Mouse (Mus musculus) lung, postnatal 0 days (tissue): ENCODE results near the gene Flcn. TPM values are rescaled to one million over a fixed set of nuclear protein-coding genes. Genes with fewer than 3 reads are reported as not detected.

Experiments used
- ATAC-seq: fragments of 200-750 bp; cut with Nextera tagmentation; 2 replicates; pipeline ENCODE4 v1.8.0; 2017; ENCODE audit warnings: moderate library complexity
- DNase-seq: peaks from one replicate; pipeline ENCODE4 v3.0.0-alpha.2; 2016; ENCODE audit warnings: low spot score
- H3K27ac ChIP-seq: fragments of 300-500 bp; sonication (generic); 2 replicates; pipeline ENCODE4 v1.5.1; 2014; ENCODE audit warnings: antibody characterized with exemption, mild to moderate bottlenecking, low read length, mixed read lengths
- H3K27me3 ChIP-seq: fragments of 300-500 bp; sonication (generic); replicated peaks from 2 replicates; pipeline ENCODE4 v1.6.1; 2014; ENCODE audit warnings: low read length, mixed read lengths; ENCODE audit not compliant: insufficient read depth
- H3K36me3 ChIP-seq: fragments of 300-500 bp; sonication (generic); 2 replicates; pipeline ENCODE4 v1.6.1; 2014; ENCODE audit warnings: low read length, mixed read lengths; ENCODE audit not compliant: insufficient read depth
- H3K4me1 ChIP-seq: fragments of 300-500 bp; sonication (generic); 2 replicates; pipeline ENCODE4 v1.6.1; 2014; ENCODE audit warnings: antibody characterized with exemption, low read depth, low read length, mixed read lengths; ENCODE audit not compliant: insufficient read depth
- H3K4me2 ChIP-seq: fragments of 300-500 bp; sonication (generic); replicated peaks from 2 replicates; pipeline ENCODE4 v1.6.1; 2014; ENCODE audit warnings: low read depth, mild to moderate bottlenecking, low read length, moderate library complexity, mixed read lengths
- H3K4me3 ChIP-seq: fragments of 300-500 bp; sonication (generic); 2 replicates; pipeline ENCODE4 v1.5.1; 2014; ENCODE audit warnings: low read depth, low read length
- H3K9ac ChIP-seq: fragments of 300-500 bp; sonication (generic); replicated peaks from 2 replicates; pipeline ENCODE4 v1.6.1; 2014; ENCODE audit warnings: low read depth, mild to moderate bottlenecking
- H3K9me3 ChIP-seq: fragments of 300-500 bp; sonication (generic); 2 replicates; pipeline ENCODE4 v1.6.1; 2016; ENCODE audit warnings: low read length, mixed read lengths
- CTCF ChIP-seq: IDR thresholded peaks from 2 replicates; pipeline ENCODE4 v1.5.1; 2016; ENCODE audit warnings: antibody characterized with exemption, mild to moderate bottlenecking
- EP300 ChIP-seq: IDR thresholded peaks from 2 replicates; pipeline ENCODE4 v1.6.1; 2016; ENCODE audit warnings: antibody characterized with exemption, mild to moderate bottlenecking, control low read depth
- WGBS: fragments of 180-500 bp; shearing (Covaris S2); extraction: QIAGEN DNeasy Blood & Tissue Kit; methylation state at CpG from one replicate; pipeline ENCODE4 v1.1.7; 2014; 5-methylcytosine and 5-hydroxymethylcytosine counted together
- polyA plus RNA-seq: library from polyadenylated mRNA; unstranded; fragments of >200 nt; fragmentation: Nextera tagmentation; extraction: Ambion mirVana; gene quantifications from 2 replicates; pipeline ENCODE4 v1.2.1, GENCODE M21; 2015

Gene Flcn
- polyA plus RNA-seq, 1 experiment from 2014 or later: 57.4 TPM

DNA sequence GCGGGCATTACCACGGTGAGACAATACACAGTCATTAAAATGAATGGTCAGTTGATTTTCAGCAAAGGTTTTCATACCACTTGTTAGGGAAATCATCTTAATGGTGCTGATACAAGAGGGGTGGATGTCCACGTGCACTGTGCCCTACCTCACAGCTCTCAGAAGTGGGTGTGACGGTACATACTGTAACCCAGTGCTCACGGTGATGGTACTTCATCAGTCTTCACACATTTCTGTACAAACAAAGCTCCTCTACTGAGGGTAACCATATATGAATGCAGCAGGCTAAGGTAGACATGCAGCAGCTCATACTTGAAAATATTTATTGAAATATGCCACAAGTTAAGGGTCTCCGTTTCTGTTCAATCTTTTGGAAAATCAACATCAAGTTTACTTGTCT lies 26.2 kb downstream of the Flcn start:
- Histone ChIP-seq H3K4me2 (no peak overlapping the region), H3K9me3 (no peaks in the 10 kb centered on the region), H3K9ac (no peak overlapping the region), H3K36me3 (no peaks in the 10 kb centered on the region), H3K4me1 (peaks cover 16% of the 10 kb centered on the region), H3K27me3 (no peaks in the 10 kb centered on the region), H3K27ac (peak overlapping the region; percentile 77), H3K4me3 (no peak overlapping the region)
- DNase-seq: peak; percentile 88
- 45% methylated on average over 6 of the region's 6 CpGs for WGBS
- TF ChIP-seq EP300 (peak; percentile 98), CTCF (no peak)
- ATAC-seq: peak; percentile 78

GRCm38 (mm10) chr11:59782091-59782590 lies 27.7 kb downstream of the Flcn start:
- peaks cover 4% of the 10 kb centered on the region; the same call in 1 of the 2 replicates for H3K36me3 ChIP-seq
- no peak overlapping the region for H3K9ac ChIP-seq
- ATAC-seq (no peak), DNase-seq (no peak)
- WGBS: 78% methylated on average over 7 of the region's 7 CpGs
- H3K9me3 ChIP-seq: no peaks in the 10 kb centered on the region
- H3K4me3 ChIP-seq: no peak overlapping the region
- peaks cover 11% of the 10 kb centered on the region for H3K4me1 ChIP-seq
- no peaks in the 10 kb centered on the region for H3K27me3 ChIP-seq
- peak overlapping the region; percentile 68 for H3K27ac ChIP-seq
- TF ChIP-seq EP300 (no peak), CTCF (no peak)
- no peak overlapping the region for H3K4me2 ChIP-seq

GRCm38 (mm10) chr11:59780241-59780640 lies 29.6 kb downstream of the Flcn start:
- Histone ChIP-seq H3K4me3 (no peak overlapping the region), H3K27me3 (no peaks in the 10 kb centered on the region), H3K4me1 (peaks cover 6% of the 10 kb centered on the region; the same call in 1 of the 2 replicates), H3K27ac (peak overlapping the region; percentile 81), H3K9ac (no peak overlapping the region), H3K9me3 (no peaks in the 10 kb centered on the region), H3K36me3 (peaks cover 15% of the 10 kb centered on the region), H3K4me2 (no peak overlapping the region)
- 60% methylated on average over 4 of the region's 4 CpGs for WGBS
- no peak for DNase-seq
- no peak for TF ChIP-seq CTCF
- TF ChIP-seq EP300: no peak
- ATAC-seq: peak; percentile 25; the same call in 1 of the 2 replicates

GRCm38 (mm10) chr11:59779406-59779805 lies 30.4 kb downstream of the Flcn start:
- Histone ChIP-seq H3K27me3 (no peaks in the 10 kb centered on the region), H3K9ac (no peak overlapping the region), H3K4me1 (peaks cover 6% of the 10 kb centered on the region; the same call in 1 of the 2 replicates), H3K4me2 (no peak overlapping the region), H3K36me3 (peaks cover 17% of the 10 kb centered on the region), H3K27ac (peak overlapping the region; percentile 81), H3K9me3 (no peaks in the 10 kb centered on the region), H3K4me3 (no peak overlapping the region)
- ATAC-seq (peak; percentile 50), DNase-seq (peak; percentile 67)
- 60% methylated on average over 4 of the region's 4 CpGs for WGBS
- TF ChIP-seq CTCF: no peak
- peak; percentile 33; the same call in 1 of the 2 replicates for TF ChIP-seq EP300

- no peak overlapping the region for H3K4me3 ChIP-seq
- WGBS: 79% methylated on average over 1 of the region's 1 CpGs
- no peaks in the 10 kb centered on the region for H3K9me3 ChIP-seq
- no peak for DNase-seq
- H3K27ac ChIP-seq: peak overlapping the region; percentile 81
- H3K9ac ChIP-seq: no peak overlapping the region
- TF ChIP-seq EP300 (no peak), CTCF (no peak)
- peak; percentile 25 for ATAC-seq
- no peaks in the 10 kb centered on the region for H3K27me3 ChIP-seq
- peaks cover 4% of the 10 kb centered on the region; the same call in 1 of the 2 replicates for H3K4me1 ChIP-seq
- H3K4me2 ChIP-seq: no peak overlapping the region
- H3K36me3 ChIP-seq: peaks cover 23% of the 10 kb centered on the region
These were observed 31.0 kb downstream of the Flcn start for GRCm38 (mm10) chr11:59778874-59779223.

DNA sequence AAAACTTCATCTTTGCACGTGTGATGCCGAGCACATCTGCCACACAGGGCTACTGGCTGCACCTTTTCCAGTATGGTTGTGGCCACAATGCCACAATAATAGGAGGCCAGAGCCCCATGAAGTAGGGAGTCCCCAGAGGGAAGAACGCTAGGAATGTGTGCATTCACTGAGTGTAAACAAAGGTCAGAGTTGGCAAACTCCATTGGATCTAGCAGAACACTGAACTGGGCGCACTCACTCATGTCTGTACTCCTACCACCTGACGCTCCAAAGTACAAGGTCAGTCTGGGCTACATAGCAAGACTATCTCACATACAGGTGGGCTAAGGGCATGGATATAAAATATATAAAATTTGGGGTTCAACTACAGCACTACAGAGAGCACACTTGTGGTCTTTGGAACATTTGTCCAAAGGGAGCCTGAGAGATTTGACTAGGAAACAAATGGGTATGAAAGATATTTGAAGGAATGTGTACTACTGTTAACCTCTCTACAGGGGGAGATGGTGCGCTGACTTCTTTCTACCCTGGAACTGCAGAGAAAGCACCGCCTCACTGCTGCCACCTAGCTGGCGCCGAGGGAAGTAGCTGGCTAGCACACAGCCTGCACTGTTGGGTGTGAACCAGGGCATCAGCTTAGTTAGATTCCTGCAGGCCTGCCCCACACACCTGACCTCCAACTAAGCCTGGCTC lies 31.5 kb downstream of the Flcn start:
- TF ChIP-seq CTCF (peak; percentile 99), EP300 (no peak)
- ATAC-seq (peak; percentile 75), DNase-seq (peak; percentile 87)
- Histone ChIP-seq H3K36me3 (peaks cover 28% of the 10 kb centered on the region), H3K4me3 (no peak overlapping the region), H3K4me1 (peaks cover 4% of the 10 kb centered on the region; the same call in 1 of the 2 replicates), H3K27ac (peak overlapping the region; percentile 81), H3K4me2 (no peak overlapping the region), H3K9ac (no peak overlapping the region), H3K27me3 (no peaks in the 10 kb centered on the region), H3K9me3 (no peaks in the 10 kb centered on the region)
- WGBS: 49% methylated on average over 9 of the region's 9 CpGs
